Mouse (Mus musculus) inflammation-experienced regulatory T-cells, adult 6 months (primary cell): ENCODE results near the gene Gm10354. TPM values are rescaled to one million over a fixed set of nuclear protein-coding genes. Genes with fewer than 3 reads are reported as not detected.
"Not testable (repeated sequence)": the region's sequence is repeated elsewhere in the genome, so short reads cannot be mapped to it uniquely, and the experiment has no call there.

ENCODE experiments used
- ATAC-seq: one replicate; pipeline ENCODE4 v1.8.0; 2017
- polyA plus RNA-seq, 3 experiments: library from polyadenylated mRNA; unstranded; fragments of 100-300 nt; shearing (Covaris generic); gene quantifications; one replicate each; pipeline ENCODE4 v1.2.1; 2017

The Gm10354 gene
- polyA plus RNA-seq, 3 experiments from 2014 or later: not detected

- ATAC-seq: not testable (repeated sequence)
These were observed 25.1 kb downstream of the Gm10354 start for GRCm38 (mm10) chr5:14953587-14953986.

- ATAC-seq: not testable (repeated sequence)
These were observed 26.0 kb downstream of the Gm10354 start for GRCm38 (mm10) chr5:14952749-14953148.

GRCm38 (mm10) chr5:14951822-14952221 lies 26.9 kb downstream of the Gm10354 start:
- ATAC-seq: not testable (repeated sequence)

GRCm38 (mm10) chr5:14947482-14948198 lies 31.1 kb downstream of the Gm10354 start:
- ATAC-seq: not testable (repeated sequence)

GRCm38 (mm10) chr5:14945524-14945923 lies 33.2 kb downstream of the Gm10354 start:
- ATAC-seq: not testable (repeated sequence)

- not testable (repeated sequence) for ATAC-seq
These were observed 37.7 kb downstream of the Gm10354 start for GRCm38 (mm10) chr5:14941043-14941442.

DNA sequence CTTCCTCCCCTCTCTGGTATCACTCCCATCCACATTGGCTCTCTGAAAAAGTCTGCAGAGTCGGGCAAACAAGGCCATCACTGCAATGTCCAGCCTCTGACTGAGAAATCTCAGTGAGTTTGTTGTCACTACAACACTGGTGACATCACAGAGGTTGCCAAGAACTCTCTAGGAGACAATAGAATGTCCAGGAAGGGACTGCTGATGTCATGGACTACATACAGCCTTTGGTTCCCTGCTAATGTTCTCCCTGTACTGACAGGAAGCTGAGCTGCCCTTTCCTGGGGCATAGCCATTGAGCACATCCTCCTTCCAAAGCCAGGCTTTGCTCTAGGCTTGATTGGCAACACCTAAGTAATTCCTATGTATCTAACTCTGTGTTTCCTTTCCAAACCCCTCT lies 40.4 kb downstream of the Gm10354 start, which contains the start of gene Speer4e:
Speer4e (minus strand) TSS at position 101 of the 400 bp plus-strand sequence.
- ATAC-seq: not testable (repeated sequence)

- ATAC-seq: not testable (repeated sequence)
These were observed 45.0 kb downstream of the Gm10354 start for GRCm38 (mm10) chr5:14933721-14934120.

- ATAC-seq: not testable (repeated sequence)
These were observed 51.7 kb downstream of the Gm10354 start for GRCm38 (mm10) chr5:14927047-14927446.

Other genes with a start within 250 kb of the Gm10354 start
- not detected for gene Gm9758, start 64.0 kb downstream of the Gm10354 start, polyA plus RNA-seq
- gene Speer4e, start 40.5 kb downstream of the Gm10354 start, polyA plus RNA-seq: not detected
- gene Gm17019, start 54.1 kb upstream of the Gm10354 start, polyA plus RNA-seq: not detected